Mouse (Mus musculus) ES-E14 (cell line): ENCODE results near the gene Gm765.

Experiments used
- CHD2 ChIP-seq: IDR thresholded peaks from 2 replicates; pipeline ENCODE4 v1.6.1; 2014; ENCODE audit warnings: mild to moderate bottlenecking, low read depth, low read length, inconsistent platforms
- HCFC1 ChIP-seq: IDR thresholded peaks from 2 replicates; pipeline ENCODE4 v1.6.1; 2012; ENCODE audit warnings: low read length, inconsistent platforms, borderline replicate concordance; ENCODE audit not compliant: insufficient read depth
- MAFK ChIP-seq: IDR thresholded peaks from 2 replicates; pipeline ENCODE4 v1.6.1; 2014; ENCODE audit warnings: mild to moderate bottlenecking, low read depth, low read length, inconsistent platforms; ENCODE audit not compliant: insufficient read depth
- ZC3H11A ChIP-seq: IDR thresholded peaks from 2 replicates; pipeline ENCODE4 v1.6.1; 2012; ENCODE audit warnings: low read depth, mild to moderate bottlenecking, inconsistent platforms, low read length, borderline replicate concordance
- ZNF384 ChIP-seq: IDR thresholded peaks from 2 replicates; pipeline ENCODE4 v1.6.1; 2012; ENCODE audit warnings: low read depth, low read length, inconsistent platforms

DNA sequence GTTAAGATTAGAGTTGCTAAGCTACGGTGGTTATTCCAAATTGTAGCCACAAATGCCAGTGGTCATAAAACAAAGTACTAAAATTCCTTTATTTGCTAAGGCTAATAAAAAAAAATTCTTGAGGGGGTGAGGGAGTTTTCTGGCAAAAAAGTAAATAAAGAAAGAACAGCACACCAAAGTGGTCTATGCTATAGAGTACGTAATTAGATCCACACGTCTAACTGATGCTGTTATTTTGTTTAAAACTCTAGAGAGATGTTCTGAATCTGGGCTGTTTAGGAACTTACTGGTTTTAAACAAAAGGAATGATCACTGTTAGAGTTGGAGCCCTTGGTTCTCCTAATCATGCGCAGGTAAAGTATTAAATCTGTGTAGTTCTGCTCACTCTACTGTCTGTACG lies 50.5 kb downstream of the Gm765 start:
- TF ChIP-seq ZNF384 (no peak), ZC3H11A (no peak), MAFK (no peak), CHD2 (no peak), HCFC1 (no peak)
